Mouse (Mus musculus) cerebellum, adult 2 months (tissue): ENCODE data around the gene Pparg.

ENCODE experiments used
- CTCF ChIP-seq: fragments of 200-500 bp; IDR thresholded peaks from 2 replicates; pipeline ENCODE4 v1.5.1; 2011; ENCODE audit warnings: low read depth, mild to moderate bottlenecking, control low read depth, low read length, moderate library complexity, borderline replicate concordance; ENCODE audit not compliant: insufficient read depth
- POLR2A ChIP-seq: fragments of 200-500 bp; IDR thresholded peaks from 2 replicates; pipeline ENCODE4 v1.6.1; 2011; ENCODE audit warnings: low read length, control low read depth, borderline replicate concordance; ENCODE audit not compliant: insufficient read depth

DNA sequence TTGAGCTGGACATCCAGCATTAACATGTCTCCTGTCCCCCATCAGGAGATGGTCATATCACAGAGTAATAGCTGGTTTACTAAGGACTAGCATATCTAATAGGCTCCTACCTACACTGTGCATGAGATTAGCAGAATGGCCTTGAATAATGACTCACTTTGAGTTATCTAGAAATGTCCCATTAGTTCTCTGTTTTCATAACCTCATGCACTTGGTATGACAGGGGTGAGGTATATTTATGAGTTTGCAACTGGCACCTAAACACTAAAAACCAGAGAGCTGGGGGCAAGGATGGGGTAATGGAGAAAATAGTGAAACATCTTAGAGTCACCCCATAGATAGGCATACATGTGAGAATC lies 119.2 kb downstream of the Pparg start:
- TF ChIP-seq CTCF (no peak), POLR2A (no peak)
